Mouse (Mus musculus): ENCODE results near the gene Cckbr.

GRCm38 (mm10) chr7:105476683-105477432, 51.3 kb downstream of the Cckbr start:
- TF ChIP-seq CTCF (conservative IDR thresholded peaks at IDR 0.05; ENCODE audit: low read length), result no peak
- no peak for TF ChIP-seq POU5F1 (IDR thresholded peaks at IDR 0.05; ENCODE audit: borderline replicate concordance, low read length)

All from E14TG2a.4 (cell line).